Mouse (Mus musculus) kidney, postnatal 10 days (tissue): Measurements from ENCODE around the gene Ptpn14.

ENCODE experiments used
- DNase-seq: peaks from one replicate; pipeline ENCODE4 v3.0.0; 2021; ENCODE audit warnings: mixed read lengths

The Ptpn14 gene

GRCm38 (mm10) chr1:189718600-189718999, 9.5 kb upstream of the Ptpn14 start:
- no peak for DNase-seq

- DNase-seq: peak; percentile 39
Measured at GRCm38 (mm10) chr1:189726121-189726520, 1.9 kb upstream of the Ptpn14 start.

DNA sequence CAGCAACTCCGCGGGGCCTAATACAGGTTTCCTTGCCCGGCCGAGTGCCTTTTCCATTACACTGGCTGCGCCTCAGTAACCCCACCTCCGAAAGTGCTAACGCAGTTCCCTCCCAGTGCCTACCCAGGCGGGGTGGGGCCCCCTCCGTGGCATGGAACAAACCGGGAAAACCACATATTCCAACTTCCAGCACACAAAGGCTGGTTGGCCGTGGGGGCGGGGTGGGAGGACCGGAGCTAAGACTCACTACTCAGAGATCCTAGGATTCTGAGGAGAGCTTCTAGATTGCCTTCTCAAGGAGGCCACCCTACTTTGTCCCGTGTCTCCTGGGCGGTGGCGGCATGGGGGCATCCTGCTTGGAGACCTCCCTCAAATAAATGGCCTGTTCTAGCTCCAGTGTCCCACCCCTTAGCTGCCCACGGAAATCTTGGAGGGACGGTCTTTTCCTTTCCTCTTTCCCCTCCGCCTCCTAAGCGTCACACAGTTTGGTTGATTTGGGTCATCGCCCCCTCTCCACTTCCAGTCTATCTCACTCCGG, 653 bp upstream of the Ptpn14 start:
- peak; percentile 91 for DNase-seq

DNA sequence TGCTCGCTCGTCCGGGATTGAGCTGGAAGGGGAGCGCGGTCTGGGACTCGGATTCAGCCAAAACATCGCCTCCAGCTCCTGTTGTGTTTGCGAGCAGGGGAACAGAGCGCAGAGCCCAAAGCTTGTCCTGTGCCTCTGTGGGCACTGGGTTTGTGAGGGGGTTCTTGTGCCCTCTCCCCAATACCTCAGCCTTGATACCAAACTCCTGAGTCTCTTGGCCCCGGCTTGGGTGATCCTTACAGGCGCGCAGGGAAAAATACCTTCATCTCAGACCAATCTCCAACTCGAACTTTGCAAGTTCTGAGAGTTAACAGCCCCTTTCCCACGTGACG, 682 bp downstream of the Ptpn14 start:
- no peak for DNase-seq

- peak; percentile 28 for DNase-seq
Measured at GRCm38 (mm10) chr1:189729141-189729815, 1.2 kb downstream of the Ptpn14 start.

GRCm38 (mm10) chr1:189731697-189732096, 3.6 kb downstream of the Ptpn14 start:
- no peak for DNase-seq

- DNase-seq: peak; percentile 15
Measured at GRCm38 (mm10) chr1:189732156-189732555, 4.1 kb downstream of the Ptpn14 start.

GRCm38 (mm10) chr1:189740075-189740474, 12.0 kb downstream of the Ptpn14 start:
- DNase-seq: no peak

DNA sequence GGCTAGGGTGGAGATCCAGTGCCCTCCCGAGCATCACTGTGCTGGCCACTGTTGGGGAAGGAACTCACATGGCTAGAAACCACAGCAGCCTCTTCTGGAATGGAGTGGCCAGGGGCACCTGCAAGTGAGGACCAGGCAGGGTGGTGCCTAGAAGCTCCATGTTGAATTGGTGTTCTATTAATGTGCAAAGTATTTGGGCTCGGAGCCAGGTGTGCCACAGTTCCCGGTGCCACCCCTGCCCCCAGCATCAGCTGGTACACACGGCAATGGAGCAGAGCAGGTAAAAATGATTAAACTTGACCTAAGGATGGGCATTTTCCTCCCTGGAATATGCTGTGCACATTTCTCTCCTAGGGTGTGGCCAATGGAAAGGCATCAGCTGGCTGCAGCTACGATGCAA, 14.0 kb downstream of the Ptpn14 start:
- DNase-seq: peak; percentile 50

GRCm38 (mm10) chr1:189743136-189743535, 15.1 kb downstream of the Ptpn14 start:
- DNase-seq: no peak

GRCm38 (mm10) chr1:189744914-189745710, 17.0 kb downstream of the Ptpn14 start:
- peak; percentile 24 for DNase-seq

DNA sequence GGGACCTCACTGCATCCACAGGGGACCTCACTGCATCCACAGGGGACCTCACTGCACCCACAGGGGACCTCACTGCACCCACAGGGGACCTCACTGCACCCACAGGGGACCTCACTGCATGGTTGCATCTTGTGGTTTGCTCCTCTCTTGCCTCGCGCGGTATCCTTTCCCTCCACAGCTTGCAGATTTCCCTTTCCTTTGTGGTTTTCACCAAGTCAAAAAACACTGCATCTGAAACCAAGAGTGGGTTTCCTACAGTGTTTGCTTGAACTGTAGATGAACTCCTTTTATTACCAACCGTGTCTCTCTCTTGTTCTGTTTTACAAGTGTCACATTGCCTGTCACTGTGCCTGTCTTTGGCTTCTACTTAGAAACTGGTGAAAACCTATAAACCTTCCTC, 18.5 kb downstream of the Ptpn14 start:
- DNase-seq: no peak

GRCm38 (mm10) chr1:189749789-189750188, 21.7 kb downstream of the Ptpn14 start:
- DNase-seq: no peak

DNA sequence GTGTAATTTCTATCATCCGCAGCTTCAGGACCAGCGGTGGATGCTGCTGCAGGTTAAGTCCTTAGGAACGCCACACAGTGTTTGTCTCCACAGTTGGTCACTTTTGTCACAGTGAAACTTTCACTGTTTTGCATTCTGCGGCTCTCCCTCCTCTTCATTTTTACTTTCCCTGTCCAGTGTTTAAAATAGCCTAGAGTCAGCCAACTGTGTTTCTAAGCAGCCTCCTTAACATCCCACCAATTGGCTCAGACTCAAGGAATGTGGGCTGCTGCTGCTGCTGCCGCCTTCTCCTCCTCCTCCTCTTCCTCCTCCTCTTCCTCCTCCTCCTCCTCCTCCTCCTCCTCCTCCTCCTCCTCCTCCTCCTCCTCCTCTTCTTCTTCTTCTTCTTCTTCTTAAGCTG, 22.2 kb downstream of the Ptpn14 start:
- peak; percentile 18 for DNase-seq

DNA sequence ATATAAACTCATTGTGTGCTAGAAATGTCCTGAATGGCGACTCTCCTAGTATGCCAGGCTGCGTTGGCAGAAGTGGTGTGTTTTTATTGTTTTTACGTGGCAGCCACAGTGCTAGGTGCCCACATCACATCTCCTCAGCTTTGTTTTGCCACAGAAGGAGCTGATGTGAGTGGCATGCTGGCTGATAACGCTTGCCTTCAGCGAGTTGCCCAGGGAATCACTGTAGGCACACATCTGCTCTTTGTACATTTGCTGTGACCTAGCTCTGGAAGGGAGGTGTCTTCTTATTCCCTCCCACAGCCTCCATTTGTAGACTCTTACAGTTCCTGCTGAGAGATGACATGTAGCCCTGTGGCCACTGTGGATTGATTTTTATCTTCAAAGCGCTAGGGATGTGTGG, 24.2 kb downstream of the Ptpn14 start:
- no peak for DNase-seq

DNA sequence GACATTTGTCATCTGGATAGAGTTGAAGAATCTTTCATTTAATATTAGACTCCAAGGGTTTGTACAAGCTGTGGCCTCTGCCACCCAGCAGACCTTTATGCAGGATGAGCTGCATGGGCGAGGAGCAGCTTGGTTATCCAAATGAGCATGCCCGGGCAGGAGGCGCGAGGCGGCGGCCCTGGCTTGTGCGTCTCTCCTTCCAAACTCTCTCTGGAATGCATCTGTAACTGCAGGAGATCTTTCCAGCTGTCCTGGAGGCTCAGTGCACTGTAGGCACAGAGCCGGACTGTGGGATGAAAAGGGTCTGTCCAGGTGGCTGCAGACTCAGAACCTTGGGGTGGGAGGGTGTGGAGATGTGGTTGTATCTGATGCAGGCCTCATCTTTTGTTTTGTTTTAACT, 27.0 kb downstream of the Ptpn14 start:
- no peak for DNase-seq

DNA sequence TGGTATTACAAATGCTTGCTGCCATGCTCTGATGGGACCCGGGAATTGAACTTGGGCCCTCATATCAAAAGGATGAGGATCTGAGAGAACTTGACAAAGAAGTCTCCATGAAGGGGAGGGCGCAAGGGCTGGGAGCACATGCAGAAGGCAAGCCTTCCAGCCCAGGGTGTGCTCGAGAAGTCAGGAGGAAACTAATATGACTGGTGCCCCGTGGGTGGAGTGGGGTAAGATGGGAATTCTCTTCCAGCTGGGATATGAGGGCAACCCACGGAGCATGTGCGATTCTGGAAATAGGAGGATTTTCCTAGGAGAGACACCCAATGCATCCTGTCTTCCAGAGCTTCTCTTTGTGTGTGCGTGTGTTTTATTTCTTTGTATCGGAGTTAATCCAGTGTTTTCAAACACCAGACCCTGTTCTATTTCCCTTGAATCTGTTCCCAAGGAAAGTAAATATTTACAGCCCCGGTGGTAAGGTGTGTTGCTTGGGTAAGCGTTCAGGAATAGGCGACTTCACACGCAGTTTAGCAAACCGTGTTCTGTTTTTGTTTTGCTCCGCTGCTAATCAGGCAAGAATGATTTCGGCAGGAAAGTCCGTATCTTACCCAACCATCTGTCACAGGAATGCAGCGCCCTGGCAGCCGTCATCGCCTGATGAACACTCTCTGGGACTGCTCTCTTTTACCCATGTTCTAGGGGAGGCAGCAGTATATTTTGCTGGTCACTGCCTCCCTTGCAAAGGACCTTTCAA, 28.4 kb downstream of the Ptpn14 start:
- peak; percentile 51 for DNase-seq

DNA sequence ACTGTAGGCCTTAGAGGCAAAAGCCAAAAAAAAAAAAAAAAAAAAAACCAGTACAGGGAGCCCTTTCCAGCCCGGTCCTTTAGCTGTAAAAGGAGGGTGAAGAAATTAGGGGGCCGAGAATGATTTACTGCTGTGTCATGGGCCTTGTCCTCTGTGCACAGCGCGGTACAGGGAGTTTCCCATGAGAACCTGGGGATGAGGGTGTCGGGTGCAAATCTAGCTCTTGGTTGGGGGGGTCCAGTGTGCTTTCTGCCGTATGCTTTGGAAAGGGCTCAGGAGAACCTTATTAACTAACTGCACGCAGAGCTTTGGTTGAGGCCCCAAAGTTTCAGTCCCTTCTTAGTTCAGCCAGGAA, 29.0 kb downstream of the Ptpn14 start:
- no peak for DNase-seq

DNA sequence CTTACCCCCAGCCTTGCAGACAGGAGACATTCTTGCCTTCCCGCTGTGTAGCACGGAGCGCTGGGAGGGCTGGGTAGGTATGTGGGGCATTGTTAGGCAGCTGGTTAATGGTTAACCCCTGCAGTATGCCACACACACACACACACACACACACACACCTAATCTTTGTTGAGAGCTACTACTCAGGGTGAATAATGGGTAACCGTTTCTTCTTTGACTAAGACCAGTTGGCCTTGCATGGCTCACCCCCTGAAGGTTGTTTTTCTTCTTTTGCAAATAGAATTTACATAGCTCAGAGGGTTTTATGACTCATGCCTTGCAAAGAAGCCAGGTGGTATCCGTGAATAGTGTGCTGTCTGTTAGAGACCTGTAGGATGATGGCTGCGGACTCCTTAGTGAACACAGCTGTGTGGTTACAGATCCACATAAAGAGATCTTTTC, 33.5 kb downstream of the Ptpn14 start:
- peak; percentile 80 for DNase-seq

DNA sequence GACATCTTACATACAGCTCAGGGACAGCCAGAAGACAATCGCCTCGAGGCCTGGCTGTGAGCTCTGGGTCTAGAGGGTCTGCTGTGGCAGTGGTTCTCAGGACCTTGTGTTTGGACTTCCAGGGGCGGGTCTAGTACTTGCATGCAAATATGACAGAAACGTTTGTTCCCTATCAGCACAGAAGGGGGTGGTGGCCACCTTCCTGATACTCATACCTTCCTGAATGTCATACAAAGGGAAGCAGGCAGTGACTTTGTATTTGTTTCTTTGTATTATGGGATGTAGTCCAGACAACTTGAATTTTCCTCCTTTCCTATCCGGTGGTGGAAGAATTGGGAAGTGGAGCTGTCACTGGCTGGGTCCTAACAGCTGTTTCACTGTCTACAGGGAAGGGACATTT, 36.2 kb downstream of the Ptpn14 start:
- peak; percentile 43 for DNase-seq

DNA sequence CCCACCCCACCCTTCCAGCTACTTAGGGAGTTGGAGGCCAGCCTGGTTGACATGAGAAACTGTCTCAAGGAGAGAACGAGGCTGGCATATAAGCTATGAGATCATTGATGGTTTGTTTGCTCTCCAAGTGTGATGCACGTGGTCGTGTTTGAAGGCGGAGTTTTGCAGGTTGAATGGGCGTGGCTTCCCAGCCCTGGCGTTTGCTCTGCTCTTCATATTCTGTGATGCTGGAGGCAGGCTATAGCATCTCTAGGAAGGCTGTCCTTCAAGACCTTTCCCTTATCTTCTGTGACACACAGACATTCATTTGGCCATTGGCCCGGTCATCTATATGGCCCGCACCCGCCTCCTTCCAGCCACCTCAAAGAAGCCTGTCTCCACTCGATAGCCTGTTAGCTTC, 39.1 kb downstream of the Ptpn14 start:
- no peak for DNase-seq

DNA sequence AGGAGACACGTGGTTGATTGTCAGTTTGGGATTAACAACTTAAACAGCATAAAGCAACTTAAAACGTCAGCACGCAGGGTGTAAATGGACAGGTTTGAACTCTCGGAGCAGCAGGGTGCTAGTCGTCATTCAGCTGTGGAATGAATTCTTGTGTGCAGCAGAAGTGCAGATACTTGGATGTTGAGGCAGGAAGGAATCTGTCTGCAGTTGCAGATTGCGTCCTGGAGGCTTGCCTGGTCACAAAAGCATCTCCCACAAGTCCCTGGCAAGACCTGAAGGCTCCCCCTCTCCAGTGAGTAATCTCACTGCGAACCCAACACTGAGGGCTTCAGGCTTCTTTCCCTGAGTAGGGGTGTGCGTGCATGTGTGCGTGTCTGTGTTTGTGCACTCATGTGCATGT, 39.8 kb downstream of the Ptpn14 start:
- no peak for DNase-seq

- DNase-seq: no peak
Measured at GRCm38 (mm10) chr1:189770516-189770915, 42.4 kb downstream of the Ptpn14 start.

GRCm38 (mm10) chr1:189772707-189773106, 44.6 kb downstream of the Ptpn14 start:
- DNase-seq: no peak
